Mouse (Mus musculus): Measurements from ENCODE around the gene S100a1. TPM values are rescaled to one million over a fixed set of nuclear protein-coding genes. Genes with fewer than 3 reads are reported as not detected.

The S100a1 gene
- total and polyA plus RNA-seq, 2 experiments from 2014 or later, result 16.4 to 54.2 TPM

DNA sequence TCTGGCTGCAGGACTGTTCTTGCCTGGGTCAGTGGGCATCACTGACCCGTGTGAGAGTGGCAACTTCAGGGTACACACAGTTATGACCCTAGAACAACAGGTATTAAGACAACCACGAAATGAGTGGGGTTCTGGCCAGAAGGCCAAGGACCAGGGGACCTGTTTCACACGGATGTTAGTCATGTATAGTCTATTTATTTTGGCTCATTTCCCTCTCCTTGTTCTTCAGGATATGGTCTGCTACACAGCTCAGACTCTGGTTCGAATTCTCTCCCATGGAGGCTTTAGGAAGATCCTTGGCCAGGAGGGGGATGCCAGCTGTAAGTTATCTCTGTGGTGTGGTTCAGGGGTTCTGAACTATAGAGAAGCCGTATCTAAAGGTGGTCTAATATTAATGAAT lies 27.2 kb downstream of the S100a1 start:
- Histone ChIP-seq H3K4me2 (ENCODE audit: low read depth, low read length, poor library complexity, severe bottlenecking) (no peak overlapping the region), H3K9me3 (ENCODE audit: low read length) (no peaks in the 10 kb centered on the region), H3K9ac (replicated peaks; ENCODE audit: low read length, poor library complexity, severe bottlenecking) (no peak overlapping the region), H3K27ac (ENCODE audit: low read depth, low read length) (no peak overlapping the region), H3K4me1 (ENCODE audit: insufficient read depth, low read length) (no peaks in the 10 kb centered on the region), H3K4me3 (ENCODE audit: low read depth, low read length) (no peak overlapping the region), H3K27me3 (ENCODE audit: insufficient read depth, low read length) (no peaks in the 10 kb centered on the region), H3K36me3 (ENCODE audit: insufficient read depth, low read length) (peaks cover 47% of the 10 kb centered on the region)
- ATAC-seq (ENCODE audit: low FRiP score) (no peak), DNase-seq (ENCODE audit: low spot score) (no peak)
- TF ChIP-seq CTCF (IDR thresholded peaks at IDR 0.05), result no peak
- 80% methylated on average over 5 of the region's 5 CpGs for WGBS

DNA sequence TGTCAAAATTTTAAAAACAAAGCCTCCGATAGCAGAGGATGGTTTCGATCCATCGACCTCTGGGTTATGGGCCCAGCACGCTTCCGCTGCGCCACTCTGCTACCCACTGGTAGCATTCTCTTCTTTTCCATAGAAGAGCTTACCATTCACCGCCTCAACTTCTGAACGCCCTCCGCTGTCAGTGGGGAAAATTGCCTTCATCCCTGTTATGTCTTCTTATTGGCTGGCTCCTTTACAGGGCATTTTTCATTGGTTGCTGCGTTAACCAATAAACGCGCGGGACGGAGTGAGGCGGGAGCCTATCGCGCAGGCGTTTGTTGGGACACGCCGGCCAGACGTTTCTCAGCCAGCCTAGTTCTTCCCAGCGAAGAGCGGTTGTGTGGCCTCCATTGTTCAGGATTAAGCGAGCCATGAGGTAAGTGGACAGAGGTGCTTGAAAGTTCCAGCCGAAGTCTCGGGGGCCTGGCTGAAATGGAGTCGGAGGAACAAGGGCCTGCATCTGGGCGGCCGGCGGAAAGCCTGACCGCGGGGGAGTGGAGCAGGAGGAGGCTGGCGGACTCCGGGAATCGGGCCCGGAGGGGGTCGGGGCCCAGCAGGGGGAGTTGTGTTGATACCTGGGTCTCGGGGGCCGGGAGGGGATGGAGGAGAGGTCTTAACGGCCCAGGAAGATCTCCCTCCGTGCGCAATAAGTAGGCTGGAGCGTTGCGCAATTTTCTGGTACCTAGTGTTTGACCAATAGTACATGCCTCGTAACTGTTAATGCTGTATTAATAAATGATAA lies 38.2 kb downstream of the S100a1 start, which contains the start of gene Ilf2:
TSS of gene Ilf2 (plus strand) at position 296 of the 781 bp plus-strand sequence.
- Histone ChIP-seq H3K9ac (replicated peaks; ENCODE audit: low read length, poor library complexity, severe bottlenecking) (peak within 1 kb of the TSS; percentile 95), H3K9me3 (ENCODE audit: low read length) (no peaks in the 10 kb centered on the region), H3K27me3 (ENCODE audit: insufficient read depth, low read length) (no peaks in the 10 kb centered on the region), H3K4me1 (ENCODE audit: insufficient read depth, low read length) (no peaks in the 10 kb centered on the region), H3K4me3 (ENCODE audit: low read depth, low read length) (peak within 1 kb of the TSS; percentile 91), H3K36me3 (ENCODE audit: insufficient read depth, low read length) (peaks cover 2% of the 10 kb centered on the region), H3K27ac (ENCODE audit: low read depth, low read length) (peak within 1 kb of the TSS; percentile 97), H3K4me2 (ENCODE audit: low read depth, low read length, poor library complexity, severe bottlenecking) (peak within 1 kb of the TSS; percentile 64)
- WGBS, result under 1% methylated on average over 45 of the region's 45 CpGs
- TF ChIP-seq CTCF (IDR thresholded peaks at IDR 0.05), result peak; percentile 75
- ATAC-seq (ENCODE audit: low FRiP score) (peak; percentile 98), DNase-seq (ENCODE audit: low spot score) (peak; percentile 99)

- WGBS, result 38% methylated on average over 15 of the region's 16 CpGs
- H3K4me2 ChIP-seq (ENCODE audit: low read depth, low read length, poor library complexity, severe bottlenecking), result peak overlapping the region; percentile 29; the same call in 1 of the 2 replicates
- ATAC-seq (ENCODE audit: low FRiP score), result peak; percentile 24
Observed at GRCm38 (mm10) chr3:90475151-90475830, 38.9 kb downstream of the S100a1 start.

DNA sequence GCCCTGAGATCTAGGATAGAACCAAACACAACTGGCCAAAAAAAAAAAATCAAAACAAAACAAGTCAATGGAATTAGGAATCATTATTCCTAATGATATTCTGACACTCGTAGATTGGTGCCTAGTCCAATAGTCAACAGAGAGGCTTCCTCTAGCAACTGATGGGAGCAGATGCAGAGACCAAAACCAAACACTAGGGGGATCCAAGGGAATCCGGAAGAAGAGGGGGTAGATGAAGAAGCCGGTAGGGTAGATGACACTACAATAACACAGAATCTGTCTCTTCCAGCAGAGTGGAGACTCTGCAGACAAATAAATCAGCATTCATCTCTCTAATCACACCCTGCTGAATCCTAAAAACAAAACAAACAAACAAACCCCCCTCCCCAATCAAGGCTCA lies 42.0 kb downstream of the S100a1 start:
- no peak for ATAC-seq (ENCODE audit: low FRiP score)
- Histone ChIP-seq H3K36me3 (ENCODE audit: insufficient read depth, low read length) (no peaks in the 10 kb centered on the region), H3K9me3 (ENCODE audit: low read length) (no peaks in the 10 kb centered on the region), H3K27me3 (ENCODE audit: insufficient read depth, low read length) (no peaks in the 10 kb centered on the region), H3K4me2 (ENCODE audit: low read depth, low read length, poor library complexity, severe bottlenecking) (no peak overlapping the region), H3K4me1 (ENCODE audit: insufficient read depth, low read length) (no peaks in the 10 kb centered on the region), H3K27ac (ENCODE audit: low read depth, low read length) (no peak overlapping the region), H3K9ac (replicated peaks; ENCODE audit: low read length, poor library complexity, severe bottlenecking) (no peak overlapping the region), H3K4me3 (ENCODE audit: low read depth, low read length) (no peak overlapping the region)
- 33% methylated on average over 3 of the region's 3 CpGs for WGBS
- peak; percentile 51 for TF ChIP-seq CTCF (IDR thresholded peaks at IDR 0.05)
- DNase-seq (ENCODE audit: low spot score), result no peak

More at GRCm38 (mm10) chr3:90475151-90475830, 38.9 kb downstream of the S100a1 start:
- no peak overlapping the region for H3K27ac ChIP-seq (ENCODE audit: low read depth, low read length)
- H3K36me3 ChIP-seq (ENCODE audit: insufficient read depth, low read length), result no peaks in the 10 kb centered on the region
- H3K9me3 ChIP-seq (ENCODE audit: low read length), result no peaks in the 10 kb centered on the region
- H3K27me3 ChIP-seq (ENCODE audit: insufficient read depth, low read length), result no peaks in the 10 kb centered on the region
- TF ChIP-seq CTCF (IDR thresholded peaks at IDR 0.05), result no peak
- peak overlapping the region; percentile 91 for H3K4me3 ChIP-seq (ENCODE audit: low read depth, low read length)
- no peak for DNase-seq (ENCODE audit: low spot score)
- H3K4me1 ChIP-seq (ENCODE audit: insufficient read depth, low read length), result no peaks in the 10 kb centered on the region
- H3K9ac ChIP-seq (replicated peaks; ENCODE audit: low read length, poor library complexity, severe bottlenecking), result no peak overlapping the region

DNA sequence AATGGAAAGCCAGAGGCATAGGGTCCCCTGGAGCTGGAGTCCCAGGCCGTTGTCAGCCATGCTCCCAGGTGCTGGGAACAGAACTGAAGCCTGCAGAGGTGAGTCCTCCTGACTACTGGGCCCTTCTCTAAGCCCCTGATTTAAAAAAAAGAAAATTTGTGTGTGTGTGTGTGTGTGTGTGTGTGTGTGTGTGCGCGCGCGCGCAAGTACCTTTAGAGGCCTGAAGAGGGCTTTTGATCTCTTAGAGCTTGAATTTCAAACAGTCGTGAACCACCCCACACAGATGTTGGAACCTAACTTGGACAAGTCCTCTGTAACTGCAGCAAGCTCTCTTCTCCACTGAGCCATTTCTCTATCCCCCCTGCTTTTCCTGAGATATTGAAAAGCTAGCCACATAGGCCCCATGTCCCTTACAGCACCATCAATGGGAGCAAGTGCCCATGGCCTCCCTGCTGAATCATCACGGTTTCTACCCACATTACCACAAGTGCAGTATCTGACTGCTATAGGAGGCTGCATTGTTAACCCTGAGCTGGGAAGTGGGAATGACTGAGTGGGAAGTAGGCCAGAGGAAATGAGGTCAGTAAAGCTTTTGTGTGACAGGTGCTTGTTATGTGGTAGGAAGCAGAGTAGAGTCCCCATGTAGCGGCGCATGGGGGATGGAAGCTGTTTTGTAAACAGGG lies 46.4 kb downstream of the S100a1 start:
- ATAC-seq (ENCODE audit: low FRiP score) (no peak), DNase-seq (ENCODE audit: low spot score) (no peak)
- H3K27ac ChIP-seq (ENCODE audit: low read depth, low read length), result no peak overlapping the region
- H3K36me3 ChIP-seq (ENCODE audit: insufficient read depth, low read length), result no peaks in the 10 kb centered on the region
- peak; percentile 12; the same call in 1 of the 2 replicates for TF ChIP-seq CTCF (IDR thresholded peaks at IDR 0.05)
- no peak overlapping the region for H3K4me3 ChIP-seq (ENCODE audit: low read depth, low read length)
- H3K27me3 ChIP-seq (ENCODE audit: insufficient read depth, low read length), result peaks cover 23% of the 10 kb centered on the region
- no peaks in the 10 kb centered on the region for H3K9me3 ChIP-seq (ENCODE audit: low read length)
- no peak overlapping the region for H3K4me2 ChIP-seq (ENCODE audit: low read depth, low read length, poor library complexity, severe bottlenecking)
- H3K9ac ChIP-seq (replicated peaks; ENCODE audit: low read length, poor library complexity, severe bottlenecking), result no peak overlapping the region
- 0 out of 2 replicates have a peak, but pooled peaks cover 4% of the 10 kb centered on the region for H3K4me1 ChIP-seq (ENCODE audit: insufficient read depth, low read length)
- WGBS, result 92% methylated on average over 10 of the region's 10 CpGs

Measured in midbrain, postnatal 0 days (tissue).